Mouse (Mus musculus) adrenal gland (tissue): ENCODE measurements at regions not wholly inside any gene's neighbourhood (a gene's known extent, or its start where the extent isn't known, plus 50 kb on each side); places are given as distances from the start of the nearest gene placed in this dataset.

ENCODE experiments used
- intact Hi-C: fragments of 180-260 bp; cut with DNase I; formaldehyde crosslinking; loops from one replicate; pipeline ENCODE4 v1.15.1; 2025

- intact Hi-C loops: no loop called here
Observed at GRCm38 (mm10) chr1:19951050-19951679, 666.7 kb downstream of the Pkhd1 start.

GRCm38 (mm10) chr1:19951680-19952248 is 666.1 kb downstream of the Pkhd1 start:
- intact Hi-C loops: no loop called here

DNA sequence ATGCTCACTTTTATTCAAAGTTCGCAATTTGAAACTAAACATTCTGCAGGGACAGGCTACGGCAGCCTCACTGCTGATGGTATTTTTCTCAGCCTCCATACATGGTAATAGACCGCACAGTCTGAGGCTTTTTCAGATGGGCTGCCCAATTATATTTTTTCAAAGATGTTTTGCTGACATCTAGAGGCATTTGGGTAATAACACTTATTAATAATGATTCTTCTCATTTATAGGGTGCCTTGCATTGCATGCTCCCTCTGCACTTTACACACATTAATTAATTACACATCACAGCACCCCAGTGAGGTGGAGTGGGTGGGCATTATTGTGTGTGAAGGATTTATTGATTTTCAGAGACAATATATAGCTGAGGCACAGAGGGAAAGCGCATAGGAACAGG is 644.5 kb downstream of the Pkhd1 start:
- intact Hi-C loops: loop anchor here (2.0 kb wide), 1 partner anchor 769 kb away; no protein-coding TSS in a partner anchor

DNA sequence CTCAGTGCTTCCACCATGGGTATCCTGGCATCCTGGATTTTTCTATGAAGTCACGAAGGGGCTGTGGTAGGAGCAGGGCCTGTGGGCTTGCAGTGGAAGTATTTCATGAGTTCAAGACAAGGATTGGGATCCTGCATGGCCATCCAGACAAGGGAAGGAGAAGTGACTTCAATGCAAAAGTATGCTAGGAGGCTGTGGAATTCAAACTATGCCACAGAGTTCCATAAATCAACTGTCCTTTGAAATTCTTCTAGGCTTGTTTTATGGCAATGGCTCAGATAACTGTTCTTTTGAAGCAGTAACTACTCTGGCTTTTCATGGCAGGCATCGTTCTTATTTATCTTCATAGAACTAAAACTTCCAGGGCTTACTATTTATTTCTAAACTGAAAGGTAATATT is 643.9 kb downstream of the Pkhd1 start:
- intact Hi-C loops: loop anchor here (2.0 kb wide), 1 partner anchor 769 kb away; no protein-coding TSS in a partner anchor

DNA sequence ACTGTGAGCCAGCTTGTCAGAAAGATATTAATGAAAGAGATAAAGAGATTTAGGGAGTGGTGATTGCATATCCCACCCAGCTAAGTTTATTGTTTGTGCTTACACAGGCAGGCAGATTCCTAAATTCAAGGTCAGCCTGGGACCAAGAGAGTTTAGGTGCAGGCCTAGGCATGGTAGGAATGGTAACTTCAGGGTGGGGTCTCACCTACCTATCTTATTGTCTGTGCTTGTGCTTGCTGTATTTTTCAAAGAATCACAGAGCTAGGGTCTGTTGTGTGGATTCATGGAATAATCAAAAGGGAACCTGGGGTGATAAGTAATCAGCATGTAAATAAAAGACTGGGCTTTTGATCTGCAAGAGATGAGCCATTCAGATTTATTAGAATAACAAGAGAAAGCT is 642.4 kb downstream of the Pkhd1 start:
- intact Hi-C loops: no loop called here

DNA sequence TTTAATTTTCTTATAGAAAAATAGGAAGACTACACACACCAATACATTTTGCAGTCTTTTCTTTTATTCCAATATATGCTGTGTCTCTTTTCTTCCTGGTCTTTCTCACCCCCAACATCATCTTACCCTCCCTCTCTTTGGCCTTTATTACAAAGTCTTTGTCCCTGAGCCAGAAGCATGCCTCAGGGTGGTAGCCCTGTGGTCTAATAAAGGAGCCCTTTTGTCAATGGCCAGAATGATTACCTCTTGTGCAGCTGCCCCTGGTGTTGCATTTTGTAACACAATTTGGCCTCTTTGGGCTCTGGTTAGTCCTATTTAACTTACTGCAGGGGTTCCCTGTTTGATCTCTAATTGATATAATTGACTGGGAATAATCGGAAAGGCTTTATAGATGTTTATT is 636.7 kb downstream of the Pkhd1 start:
- intact Hi-C loops: no loop called here

- intact Hi-C loops: no loop called here
Observed at GRCm38 (mm10) chr1:19982791-19983190, 635.1 kb downstream of the Pkhd1 start.

DNA sequence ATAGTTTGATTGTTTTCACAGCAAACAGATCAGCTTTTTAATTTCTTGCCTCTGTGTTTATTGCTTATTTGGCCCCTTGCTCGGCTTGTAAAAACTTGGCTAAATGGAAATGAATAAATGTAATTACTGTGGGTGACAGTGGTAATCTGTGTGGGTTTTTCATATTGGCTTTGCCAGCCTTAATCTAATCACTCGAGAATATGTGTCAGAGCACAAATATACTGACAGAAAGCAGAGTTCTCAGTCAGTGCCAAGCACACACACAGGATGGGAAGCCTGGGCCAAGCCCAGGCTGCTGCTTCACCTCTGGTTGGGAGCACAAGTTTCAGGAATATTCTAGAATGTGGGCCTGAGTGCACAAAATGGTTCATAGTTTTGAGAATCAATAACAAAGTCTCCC is 634.4 kb downstream of the Pkhd1 start:
- intact Hi-C loops: no loop called here

DNA sequence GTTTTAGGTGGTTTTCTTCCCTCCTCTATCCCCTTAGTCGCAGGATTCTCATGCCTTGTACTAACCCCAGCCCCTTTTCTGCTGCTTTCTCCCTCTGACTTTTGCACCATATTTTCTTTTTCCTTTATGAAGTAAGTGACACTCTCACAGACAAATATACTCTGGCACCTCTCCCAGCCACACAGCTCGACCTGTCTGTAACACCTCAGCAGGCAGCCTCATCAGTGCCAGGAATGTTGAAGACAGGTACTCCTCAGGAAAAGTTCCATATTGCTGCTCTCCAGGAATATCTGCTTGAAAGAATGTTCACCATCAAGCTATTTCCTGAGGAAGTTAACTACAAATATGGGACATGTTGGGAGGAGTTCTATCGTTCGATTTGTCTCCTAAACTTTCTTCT is 627.9 kb downstream of the Pkhd1 start:
- intact Hi-C loops: no loop called here
